Mouse (Mus musculus) hindbrain, embryonic 14.5 days (tissue): Measurements from ENCODE around the gene Gm37240. TPM values are rescaled to one million over a fixed set of nuclear protein-coding genes. Genes with fewer than 3 reads are reported as not detected.

Source experiments
- ATAC-seq: fragments of 200-750 bp; cut with Nextera tagmentation; 2 replicates; pipeline ENCODE4 v1.8.0; 2017; ENCODE audit warnings: moderate number of reproducible peaks, mild to moderate bottlenecking, moderate TSS enrichment, moderate library complexity; ENCODE audit not compliant: low FRiP score
- DNase-seq: peaks from one replicate; pipeline ENCODE4 v3.0.0-alpha.2; 2015; ENCODE audit warnings: low spot score
- H3K27ac ChIP-seq: fragments of 300-500 bp; sonication (generic); 2 replicates; pipeline ENCODE4 v1.5.1; 2014; ENCODE audit warnings: mild to moderate bottlenecking, moderate library complexity
- H3K27me3 ChIP-seq: fragments of 300-500 bp; sonication (generic); 2 replicates; pipeline ENCODE4 v1.6.1; 2014; ENCODE audit warnings: mild to moderate bottlenecking, low read length, mixed read lengths; ENCODE audit not compliant: control insufficient read depth, insufficient read depth
- H3K36me3 ChIP-seq: fragments of 300-500 bp; sonication (generic); replicated peaks from 2 replicates; pipeline ENCODE4 v1.6.1; 2014; ENCODE audit not compliant: control insufficient read depth, insufficient read depth
- H3K4me1 ChIP-seq: fragments of 300-500 bp; sonication (generic); replicated peaks from 2 replicates; pipeline ENCODE4 v1.6.1; 2014; ENCODE audit warnings: antibody characterized with exemption, low read length, mixed read lengths; ENCODE audit not compliant: control insufficient read depth, insufficient read depth
- H3K4me2 ChIP-seq: fragments of 300-500 bp; sonication (generic); replicated peaks from 2 replicates; pipeline ENCODE4 v1.6.1; 2014; ENCODE audit warnings: mild to moderate bottlenecking, moderate library complexity
- H3K4me3 ChIP-seq: fragments of 300-500 bp; sonication (generic); replicated peaks from 2 replicates; pipeline ENCODE4 v1.5.1; 2014; ENCODE audit warnings: mild to moderate bottlenecking, low read length
- H3K9ac ChIP-seq: fragments of 300-500 bp; sonication (generic); 2 replicates; pipeline ENCODE4 v1.6.1; 2014
- H3K9me3 ChIP-seq: fragments of 300-500 bp; sonication (generic); 2 replicates; pipeline ENCODE4 v1.6.1; 2016; ENCODE audit warnings: low read length; ENCODE audit not compliant: control insufficient read depth
- WGBS: fragments of 180-500 bp; shearing (Covaris S2); extraction: QIAGEN DNeasy Blood & Tissue Kit; methylation state at CpG from one replicate; pipeline ENCODE4 v1.1.7; 2014; 5-methylcytosine and 5-hydroxymethylcytosine counted together
- polyA plus RNA-seq: library from polyadenylated mRNA; unstranded; fragments of >200 nt; fragmentation: Nextera tagmentation; extraction: Ambion mirVana; gene quantifications from 2 replicates; pipeline ENCODE4 v1.2.1, GENCODE M21; 2014

The Gm37240 gene
- polyA plus RNA-seq, 1 experiment from 2014 or later, result 0.94 TPM

GRCm38 (mm10) chr3:85857083-85857482 is 30.2 kb downstream of the Gm37240 start:
- H3K4me2 ChIP-seq, result no peak overlapping the region
- H3K27ac ChIP-seq, result no peak overlapping the region
- no peak overlapping the region for H3K9ac ChIP-seq
- no peaks in the 10 kb centered on the region for H3K27me3 ChIP-seq
- no peaks in the 10 kb centered on the region for H3K9me3 ChIP-seq
- WGBS, result 10% methylated on average over 4 of the region's 4 CpGs
- DNase-seq, result no peak
- H3K36me3 ChIP-seq, result no peaks in the 10 kb centered on the region
- no peaks in the 10 kb centered on the region for H3K4me1 ChIP-seq
- no peak overlapping the region for H3K4me3 ChIP-seq
- ATAC-seq, result no peak

- no peaks in the 10 kb centered on the region for H3K36me3 ChIP-seq
- WGBS, result 81% methylated on average over 5 of the region's 5 CpGs
Measured at GRCm38 (mm10) chr3:85855947-85856346, 31.4 kb downstream of the Gm37240 start.

GRCm38 (mm10) chr3:85855043-85855442 is 32.3 kb downstream of the Gm37240 start:
- no peak overlapping the region for H3K4me2 ChIP-seq
- no peak overlapping the region for H3K27ac ChIP-seq
- no peak overlapping the region for H3K4me3 ChIP-seq
- no peaks in the 10 kb centered on the region for H3K4me1 ChIP-seq
- H3K9me3 ChIP-seq, result no peaks in the 10 kb centered on the region
- no peaks in the 10 kb centered on the region for H3K36me3 ChIP-seq
- no peak overlapping the region for H3K9ac ChIP-seq
- ATAC-seq (no peak), DNase-seq (no peak)
- no peaks in the 10 kb centered on the region for H3K27me3 ChIP-seq
- 80% methylated on average over 3 of the region's 3 CpGs for WGBS

More at GRCm38 (mm10) chr3:85855947-85856346, 31.4 kb downstream of the Gm37240 start:
- no peak overlapping the region for H3K27ac ChIP-seq
- H3K4me3 ChIP-seq, result no peak overlapping the region
- H3K27me3 ChIP-seq, result no peaks in the 10 kb centered on the region
- H3K9me3 ChIP-seq, result no peaks in the 10 kb centered on the region
- no peak overlapping the region for H3K4me2 ChIP-seq
- DNase-seq, result no peak
- H3K9ac ChIP-seq, result no peak overlapping the region
- no peaks in the 10 kb centered on the region for H3K4me1 ChIP-seq
- no peak for ATAC-seq

- no peaks in the 10 kb centered on the region for H3K27me3 ChIP-seq
- no peak overlapping the region for H3K9ac ChIP-seq
- no peak overlapping the region for H3K4me2 ChIP-seq
- ATAC-seq, result no peak
- no peaks in the 10 kb centered on the region for H3K4me1 ChIP-seq
- H3K9me3 ChIP-seq, result no peaks in the 10 kb centered on the region
- 71% methylated on average over 6 of the region's 6 CpGs for WGBS
- no peaks in the 10 kb centered on the region for H3K36me3 ChIP-seq
- no peak for DNase-seq
- no peak overlapping the region for H3K27ac ChIP-seq
- no peak overlapping the region for H3K4me3 ChIP-seq
Measured at GRCm38 (mm10) chr3:85854143-85854542, 33.2 kb downstream of the Gm37240 start.

GRCm38 (mm10) chr3:85853715-85854114 is 33.6 kb downstream of the Gm37240 start:
- DNase-seq, result no peak
- 87% methylated on average over 4 of the region's 4 CpGs for WGBS
- no peak for ATAC-seq

GRCm38 (mm10) chr3:85850079-85850478 is 37.2 kb downstream of the Gm37240 start:
- H3K9me3 ChIP-seq, result no peaks in the 10 kb centered on the region
- no peaks in the 10 kb centered on the region for H3K4me1 ChIP-seq
- H3K9ac ChIP-seq, result no peak overlapping the region
- H3K27ac ChIP-seq, result no peak overlapping the region
- H3K27me3 ChIP-seq, result no peaks in the 10 kb centered on the region
- DNase-seq (no peak), ATAC-seq (no peak)
- WGBS, result 89% methylated on average over 1 of the region's 1 CpGs
- no peak overlapping the region for H3K4me2 ChIP-seq
- H3K4me3 ChIP-seq, result no peak overlapping the region
- H3K36me3 ChIP-seq, result no peaks in the 10 kb centered on the region

More at GRCm38 (mm10) chr3:85853715-85854114, 33.6 kb downstream of the Gm37240 start:
- Histone ChIP-seq H3K4me1 (no peaks in the 10 kb centered on the region), H3K9ac (no peak overlapping the region), H3K27ac (no peak overlapping the region), H3K4me2 (no peak overlapping the region), H3K36me3 (no peaks in the 10 kb centered on the region), H3K27me3 (no peaks in the 10 kb centered on the region), H3K4me3 (no peak overlapping the region), H3K9me3 (no peaks in the 10 kb centered on the region)

GRCm38 (mm10) chr3:85846316-85846715 is 41.0 kb downstream of the Gm37240 start:
- no peak for ATAC-seq
- H3K27ac ChIP-seq, result no peak overlapping the region
- no peak for DNase-seq
- 0 out of 2 replicates have a peak, but pooled peaks cover 4% of the 10 kb centered on the region for H3K4me1 ChIP-seq
- no peak overlapping the region for H3K4me2 ChIP-seq
- 75% methylated on average over 1 of the region's 1 CpGs for WGBS
- H3K9me3 ChIP-seq, result no peaks in the 10 kb centered on the region
- no peak overlapping the region for H3K9ac ChIP-seq
- H3K4me3 ChIP-seq, result no peak overlapping the region
- no peaks in the 10 kb centered on the region for H3K27me3 ChIP-seq
- H3K36me3 ChIP-seq, result no peaks in the 10 kb centered on the region

- no peak overlapping the region for H3K27ac ChIP-seq
- H3K27me3 ChIP-seq, result no peaks in the 10 kb centered on the region
- no peak for DNase-seq
- H3K4me2 ChIP-seq, result no peak overlapping the region
- no peak overlapping the region for H3K4me3 ChIP-seq
- ATAC-seq, result no peak
- no peaks in the 10 kb centered on the region for H3K36me3 ChIP-seq
- no peak overlapping the region for H3K9ac ChIP-seq
- no peaks in the 10 kb centered on the region for H3K9me3 ChIP-seq
- 86% methylated on average over 6 of the region's 6 CpGs for WGBS
- 0 out of 2 replicates have a peak, but pooled peaks cover 4% of the 10 kb centered on the region for H3K4me1 ChIP-seq
Measured at GRCm38 (mm10) chr3:85845341-85845740, 42.0 kb downstream of the Gm37240 start.

- Histone ChIP-seq H3K27me3 (no peaks in the 10 kb centered on the region), H3K4me2 (no peak overlapping the region), H3K9ac (no peak overlapping the region), H3K4me3 (no peak overlapping the region), H3K4me1 (0 out of 2 replicates have a peak, but pooled peaks cover 4% of the 10 kb centered on the region), H3K9me3 (no peaks in the 10 kb centered on the region), H3K27ac (no peak overlapping the region), H3K36me3 (no peaks in the 10 kb centered on the region)
- DNase-seq (no peak), ATAC-seq (no peak)
Measured at GRCm38 (mm10) chr3:85842881-85843218, 44.5 kb downstream of the Gm37240 start.

GRCm38 (mm10) chr3:85842177-85842880 is 45.0 kb downstream of the Gm37240 start:
- no peaks in the 10 kb centered on the region for H3K36me3 ChIP-seq
- H3K4me3 ChIP-seq, result no peak overlapping the region
- H3K4me2 ChIP-seq, result no peak overlapping the region
- no peak for ATAC-seq
- no peak overlapping the region for H3K9ac ChIP-seq
- no peaks in the 10 kb centered on the region for H3K27me3 ChIP-seq
- WGBS, result 54% methylated on average over 9 of the region's 9 CpGs
- peak overlapping the region; percentile 58 for H3K27ac ChIP-seq
- DNase-seq, result no peak
- H3K9me3 ChIP-seq, result no peaks in the 10 kb centered on the region
- 0 out of 2 replicates have a peak, but pooled peaks cover 4% of the 10 kb centered on the region for H3K4me1 ChIP-seq
